Mouse (Mus musculus): Measurements from ENCODE around the gene Xrcc6.

Gene Xrcc6

GRCm38 (mm10) chr15:81987646-81988045 lies at the start of gene Xrcc6:
Gene Xrcc6, plus strand, starts transcription at chr15:81987835.
- DNase-seq (ENCODE audit: low spot score), result no peak

DNA sequence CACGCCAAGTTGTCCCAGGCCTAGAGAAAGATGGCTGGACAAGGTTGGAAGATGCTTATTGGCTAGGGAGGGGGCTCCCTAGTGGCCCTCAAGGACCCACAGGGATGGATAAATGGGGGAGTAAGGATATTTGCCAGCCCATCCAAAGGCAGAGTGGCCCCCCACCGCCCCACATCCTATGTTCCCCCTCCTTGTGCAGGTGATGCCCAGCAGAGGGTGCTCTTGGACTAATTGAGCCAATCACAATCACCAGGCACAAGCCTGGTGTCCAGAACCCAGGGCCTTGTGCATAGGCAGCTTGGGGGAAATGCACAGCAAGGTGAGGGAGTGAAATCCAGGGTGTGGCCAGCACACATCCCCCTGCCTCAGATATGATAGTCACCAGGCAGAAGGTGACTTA lies 49.4 kb upstream of the Xrcc6 start:
- DNase-seq (ENCODE audit: low spot score), result peak; percentile 72

DNA sequence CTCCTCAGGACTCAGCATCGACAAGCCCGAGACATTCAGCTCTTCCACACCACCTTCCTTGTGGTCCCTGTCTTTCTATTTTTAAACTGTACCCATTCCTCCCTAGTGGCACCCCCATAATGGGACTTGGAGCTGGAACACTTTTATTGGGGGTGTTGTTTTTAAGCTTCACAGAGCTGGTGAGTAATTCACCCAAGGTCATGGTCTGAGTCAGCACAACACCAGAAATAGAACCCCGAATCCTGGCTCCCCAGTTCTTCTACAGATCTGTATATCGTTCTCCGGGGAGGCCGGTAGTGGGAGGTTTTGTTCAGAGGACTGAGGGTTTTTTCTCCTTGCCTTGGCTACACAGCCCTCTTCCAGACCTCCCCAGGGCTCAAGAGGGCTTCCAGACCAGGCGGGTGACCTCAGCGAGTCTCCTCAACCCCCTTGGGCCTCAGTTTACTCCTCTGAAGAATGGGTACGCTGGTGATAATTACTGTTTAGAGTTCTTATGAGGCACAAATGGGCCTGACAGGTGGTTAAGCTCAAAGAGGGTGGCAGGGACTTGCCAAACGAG lies 48.4 kb upstream of the Xrcc6 start:
- DNase-seq (ENCODE audit: low spot score), result no peak

GRCm38 (mm10) chr15:81939774-81940173 lies 47.9 kb upstream of the Xrcc6 start:
- no peak for DNase-seq (ENCODE audit: low spot score)

DNA sequence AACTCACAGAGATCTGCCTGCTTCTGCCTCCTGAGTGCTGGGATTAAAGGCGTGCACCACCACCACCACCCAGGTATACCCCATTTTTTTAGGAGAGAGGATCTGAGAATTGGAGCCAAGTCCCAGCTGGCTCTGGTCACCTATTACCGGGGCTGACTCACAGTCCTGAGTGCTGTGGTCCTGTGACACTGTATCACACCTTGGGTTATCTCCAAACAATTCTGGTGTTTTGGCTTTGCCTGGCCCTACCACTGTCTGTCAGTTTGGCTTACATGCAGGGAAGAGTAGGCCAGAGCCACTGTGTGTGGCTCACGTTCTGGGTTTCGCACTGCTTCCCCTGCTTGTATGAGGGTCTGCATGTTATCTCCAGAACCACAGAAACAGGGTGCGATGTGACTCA lies 47.4 kb upstream of the Xrcc6 start:
- DNase-seq (ENCODE audit: low spot score), result no peak

DNA sequence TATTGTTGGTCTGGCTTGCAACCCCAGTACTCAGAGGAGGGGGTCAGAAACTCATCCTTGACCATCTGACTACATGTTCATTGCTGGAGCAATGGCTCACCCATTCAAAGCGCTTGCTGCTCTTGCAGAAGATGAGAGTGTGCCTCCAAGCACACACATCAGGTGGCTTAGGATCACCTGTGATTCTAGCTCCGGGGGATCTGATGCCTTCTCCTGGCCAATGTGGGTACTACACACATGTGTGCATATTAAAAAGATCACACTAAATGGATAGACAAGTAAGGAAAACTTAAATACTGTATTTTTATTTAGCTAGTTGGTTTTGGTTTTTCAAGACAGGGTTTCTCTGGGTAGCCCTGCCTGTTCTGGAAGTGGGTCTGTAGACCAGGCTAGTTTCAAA lies 46.6 kb upstream of the Xrcc6 start:
- DNase-seq (ENCODE audit: low spot score), result no peak

- no peak for DNase-seq (ENCODE audit: low spot score)
Measured at GRCm38 (mm10) chr15:81943176-81943749, 44.4 kb upstream of the Xrcc6 start.

DNA sequence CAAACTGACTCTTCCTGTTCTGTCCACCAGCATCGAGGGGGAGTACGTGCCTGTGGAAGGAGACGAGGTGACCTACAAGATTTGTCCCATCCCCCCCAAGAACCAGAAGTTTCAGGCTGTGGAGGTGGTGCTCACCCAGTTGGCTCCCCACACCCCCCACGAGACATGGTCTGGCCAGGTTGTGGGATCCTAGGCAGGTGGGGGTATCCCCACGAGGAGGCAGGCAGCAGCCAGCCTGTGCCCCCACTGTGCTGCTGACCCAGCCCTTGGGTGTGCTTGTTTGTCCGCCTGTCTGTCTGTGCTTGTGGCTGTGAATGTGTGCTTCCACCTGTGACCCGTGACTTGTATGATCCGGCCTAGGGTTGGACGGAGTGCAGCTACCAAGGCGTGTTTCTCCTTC lies 38.6 kb upstream of the Xrcc6 start:
- DNase-seq (ENCODE audit: low spot score), result no peak

DNA sequence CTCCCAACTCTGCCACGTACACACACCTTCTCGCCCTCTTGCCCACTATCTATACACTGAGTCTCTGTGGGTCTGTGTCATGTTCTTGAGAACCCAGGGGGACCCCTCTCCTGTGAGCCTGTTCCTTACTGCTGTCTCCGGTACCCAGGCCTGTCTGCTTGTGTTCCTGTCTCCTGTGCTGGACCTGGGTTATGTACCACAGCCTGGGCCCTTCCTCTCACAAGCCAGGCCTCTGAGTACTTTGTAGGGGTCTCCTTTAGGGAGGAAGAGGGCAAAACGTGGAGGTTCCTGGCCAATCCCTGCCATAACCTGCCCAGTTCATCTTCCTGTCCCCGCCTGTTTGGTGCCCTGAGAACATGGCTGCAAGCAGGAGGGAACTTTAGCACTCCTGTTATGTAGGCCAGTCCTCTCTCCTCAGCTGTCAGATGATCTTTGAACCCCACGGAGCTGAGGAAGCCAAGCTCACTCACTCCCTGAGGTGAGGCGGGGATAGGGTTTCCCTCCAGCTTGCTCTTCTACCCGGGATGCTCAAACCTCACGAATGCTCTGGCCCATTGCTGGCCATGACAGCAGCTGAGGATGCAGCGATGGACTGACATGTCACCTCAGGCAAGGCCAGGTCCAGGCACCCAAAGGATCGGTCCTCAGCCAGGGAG lies 38.0 kb upstream of the Xrcc6 start:
- DNase-seq (ENCODE audit: low spot score), result no peak

GRCm38 (mm10) chr15:81950716-81951115 lies 36.9 kb upstream of the Xrcc6 start:
- DNase-seq (ENCODE audit: low spot score), result no peak

DNA sequence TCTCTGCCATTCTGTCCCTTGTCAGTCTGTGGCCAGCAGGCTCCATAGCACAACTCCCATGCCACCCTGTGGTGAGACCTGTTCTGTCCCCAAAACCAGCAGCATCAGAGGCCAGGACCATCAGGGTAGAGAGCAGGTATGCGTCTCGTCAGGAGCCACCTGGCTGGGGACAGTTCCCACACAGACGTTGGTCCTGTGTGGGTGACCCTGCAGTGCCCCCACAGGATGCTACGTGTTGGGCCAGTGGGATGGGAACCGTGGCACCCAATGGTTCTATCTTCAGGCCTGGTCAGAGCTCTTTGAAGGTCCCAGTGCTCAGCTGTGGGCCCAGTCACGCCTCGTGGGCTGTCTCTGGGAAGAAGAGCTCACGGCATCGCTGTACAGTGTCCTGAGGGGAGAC lies 36.5 kb upstream of the Xrcc6 start:
- no peak for DNase-seq (ENCODE audit: low spot score)

GRCm38 (mm10) chr15:81952310-81952709 lies 35.3 kb upstream of the Xrcc6 start:
- DNase-seq (ENCODE audit: low spot score), result no peak

- DNase-seq (ENCODE audit: low spot score), result no peak
Measured at GRCm38 (mm10) chr15:81954151-81954583, 33.5 kb upstream of the Xrcc6 start.

- DNase-seq (ENCODE audit: low spot score), result no peak
Measured at GRCm38 (mm10) chr15:81954716-81955115, 32.9 kb upstream of the Xrcc6 start.

- no peak for DNase-seq (ENCODE audit: low spot score)
Measured at GRCm38 (mm10) chr15:81955414-81955813, 32.2 kb upstream of the Xrcc6 start.

DNA sequence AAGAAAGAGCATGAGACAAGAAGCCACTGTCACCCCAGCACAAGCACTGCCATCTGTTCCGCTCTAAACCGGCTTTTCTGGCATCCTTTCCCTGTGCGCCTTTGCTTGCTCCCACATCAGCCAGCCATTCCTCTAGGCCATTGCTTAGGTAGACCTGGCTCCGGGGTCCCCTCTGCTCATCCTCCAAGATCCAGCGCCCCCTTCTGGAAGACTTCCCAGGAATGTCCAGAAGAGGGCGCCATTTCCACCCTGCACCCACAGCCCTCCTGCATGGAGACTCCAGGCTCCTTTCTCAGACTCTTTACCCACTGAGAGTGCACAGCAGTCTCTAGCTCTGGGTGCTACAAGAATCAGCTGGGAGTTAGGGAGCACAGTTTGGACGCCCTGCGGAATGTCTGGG lies 31.2 kb upstream of the Xrcc6 start:
- peak; percentile 81 for DNase-seq (ENCODE audit: low spot score)

- DNase-seq (ENCODE audit: low spot score), result no peak
Measured at GRCm38 (mm10) chr15:81957598-81957997, 30.0 kb upstream of the Xrcc6 start.

DNA sequence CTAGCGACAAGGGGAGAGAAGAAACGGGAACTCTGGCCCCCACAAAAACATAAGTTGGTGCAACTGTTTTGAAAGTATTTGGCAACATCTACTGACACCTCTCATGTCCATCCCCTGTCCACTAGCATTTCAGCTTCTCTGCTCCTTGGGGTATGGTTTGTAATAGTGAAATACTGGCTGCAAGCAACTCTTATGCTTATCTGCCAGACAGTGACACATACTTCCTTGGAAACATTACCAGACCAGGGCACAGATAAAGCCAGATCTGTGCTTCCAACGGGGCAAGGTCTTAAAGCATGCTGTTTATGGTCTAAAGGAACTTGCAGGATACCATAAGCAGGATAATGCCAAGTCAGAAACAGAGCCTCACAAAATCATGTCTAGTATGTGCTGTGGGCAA lies 28.7 kb upstream of the Xrcc6 start:
- DNase-seq (ENCODE audit: low spot score), result no peak

GRCm38 (mm10) chr15:81960171-81961077 lies 27.2 kb upstream of the Xrcc6 start, which contains the start of gene Pmm1:
Gene Pmm1, minus strand, starts transcription at chr15:81960930.
- peak; percentile 100 for DNase-seq (ENCODE audit: low spot score)

GRCm38 (mm10) chr15:81961078-81961451 lies 26.6 kb upstream of the Xrcc6 start:
- DNase-seq (ENCODE audit: low spot score), result no peak

DNA sequence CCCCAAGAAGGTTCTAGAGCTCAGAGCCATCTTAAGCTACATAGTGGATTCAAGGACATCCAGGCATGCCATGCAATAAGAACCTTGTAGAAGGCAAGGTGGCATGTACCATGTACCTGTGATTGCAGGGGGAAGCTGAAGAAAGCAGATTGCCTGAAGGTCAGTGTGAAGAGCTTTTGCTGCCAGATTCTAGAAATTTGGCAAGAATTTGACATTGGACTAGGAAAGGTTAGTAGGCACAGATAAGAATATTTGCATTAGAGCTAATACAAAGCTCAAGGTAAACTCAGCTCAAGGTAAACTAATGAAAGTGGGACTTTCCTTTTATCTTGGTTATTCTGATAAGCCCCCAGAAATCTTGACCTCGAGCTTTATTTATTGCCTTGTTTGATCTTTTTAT lies 23.4 kb upstream of the Xrcc6 start:
- DNase-seq (ENCODE audit: low spot score), result no peak

DNA sequence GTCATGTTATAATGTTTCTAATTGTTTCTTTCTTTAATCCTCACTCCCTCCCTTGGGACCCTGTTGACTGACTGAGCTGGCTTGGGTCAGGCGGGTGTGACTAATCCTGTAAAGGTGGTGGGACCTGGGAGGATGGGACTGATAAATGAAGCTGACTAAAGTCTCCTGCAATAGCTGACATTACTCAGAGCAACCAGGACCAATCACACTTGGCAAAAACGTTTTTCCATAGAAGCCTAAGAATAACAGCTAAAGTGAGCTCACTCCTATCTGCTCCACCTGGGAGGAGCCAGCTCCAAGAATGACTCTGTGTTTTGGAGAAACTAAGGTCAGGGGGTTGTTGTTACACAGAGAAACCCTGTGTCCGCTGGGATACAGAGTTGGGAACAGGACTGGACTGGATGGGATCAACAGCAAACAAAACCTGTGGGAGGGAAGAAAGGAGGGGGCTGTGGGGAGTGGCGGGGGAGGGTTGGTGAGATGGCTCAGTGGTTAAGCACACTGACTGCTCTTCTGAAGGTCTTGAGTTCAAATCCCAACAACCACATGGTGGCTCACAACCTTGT lies 22.6 kb upstream of the Xrcc6 start:
- DNase-seq (ENCODE audit: low spot score), result no peak
